Mouse (Mus musculus): Measurements from ENCODE around the gene Ech1.

Gene Ech1

GRCm38 (mm10) chr7:28862817-28863499, 37.9 kb downstream of the Ech1 start:
- DNase-seq (ENCODE audit: low spot score) = no peak

GRCm38 (mm10) chr7:28863540-28863939, 38.5 kb downstream of the Ech1 start, which contains the start of gene Lgals7:
Gene Lgals7, plus strand, starts transcription at chr7:28863853.
- DNase-seq (ENCODE audit: low spot score) = no peak

- no peak for DNase-seq (ENCODE audit: low spot score)
Observed at GRCm38 (mm10) chr7:28864288-28864750, 39.3 kb downstream of the Ech1 start.

- peak; percentile 65 for DNase-seq (ENCODE audit: low spot score)
Observed at GRCm38 (mm10) chr7:28865481-28866300, 40.7 kb downstream of the Ech1 start.

GRCm38 (mm10) chr7:28866769-28867507, 41.9 kb downstream of the Ech1 start:
- no peak for DNase-seq (ENCODE audit: low spot score)

GRCm38 (mm10) chr7:28867508-28868340, 42.7 kb downstream of the Ech1 start:
- peak; percentile 71 for DNase-seq (ENCODE audit: low spot score)

GRCm38 (mm10) chr7:28870901-28871664, 46.1 kb downstream of the Ech1 start:
- DNase-seq (ENCODE audit: low spot score) = no peak

GRCm38 (mm10) chr7:28874565-28874964, 49.5 kb downstream of the Ech1 start:
- no peak for DNase-seq (ENCODE audit: low spot score)

- DNase-seq (ENCODE audit: low spot score) = no peak
Observed at GRCm38 (mm10) chr7:28876099-28876498, 51.1 kb downstream of the Ech1 start.

GRCm38 (mm10) chr7:28877155-28877554, 52.1 kb downstream of the Ech1 start:
- DNase-seq (ENCODE audit: low spot score) = no peak

GRCm38 (mm10) chr7:28877856-28878255, 52.8 kb downstream of the Ech1 start:
- DNase-seq (ENCODE audit: low spot score) = no peak

- DNase-seq (ENCODE audit: low spot score) = no peak
Observed at GRCm38 (mm10) chr7:28879606-28880005, 54.6 kb downstream of the Ech1 start.

GRCm38 (mm10) chr7:28880554-28880953, 55.5 kb downstream of the Ech1 start:
- DNase-seq (ENCODE audit: low spot score) = no peak

- DNase-seq (ENCODE audit: low spot score) = no peak
Observed at GRCm38 (mm10) chr7:28881199-28881598, 56.2 kb downstream of the Ech1 start, which contains the start of gene Capn12. Gene Capn12, plus strand, starts transcription at chr7:28881422.

Measured in ovary, postnatal 14 days (tissue).